Mouse (Mus musculus) spleen, adult 2 months (tissue): ENCODE results near the gene Pnrc2. TPM values are rescaled to one million over a fixed set of nuclear protein-coding genes. Genes with fewer than 3 reads are reported as not detected.

Source experiments
- DNase-seq, 2 experiments: peaks; one replicate each; pipeline versions ENCODE4 v3.0.0 to v3.0.0-alpha.2; 2012 to 2021; ENCODE audit warnings: low spot score in 2 of 2, low read depth in 1 of 2
- H3K27ac ChIP-seq: fragments of 200-500 bp; 2 replicates; pipeline ENCODE4 v1.5.1; 2012; ENCODE audit warnings: low read length, inconsistent platforms; ENCODE audit not compliant: insufficient read depth
- H3K27me3 ChIP-seq: fragments of 200-500 bp; 2 replicates; pipeline ENCODE4 v1.6.1; 2012; ENCODE audit warnings: mild to moderate bottlenecking, moderate library complexity, low read length, inconsistent platforms; ENCODE audit not compliant: control insufficient read depth, insufficient read depth
- H3K36me3 ChIP-seq: fragments of 200-500 bp; 2 replicates; pipeline ENCODE4 v1.6.1; 2012; ENCODE audit warnings: mild to moderate bottlenecking, low read length, inconsistent platforms; ENCODE audit not compliant: control insufficient read depth, insufficient read depth
- H3K4me1 ChIP-seq: fragments of 200-500 bp; 2 replicates; pipeline ENCODE4 v1.6.1; 2011; ENCODE audit warnings: inconsistent platforms; ENCODE audit not compliant: control insufficient read depth, insufficient read depth, insufficient read length
- H3K4me3 ChIP-seq: fragments of 200-500 bp; 2 replicates; pipeline ENCODE4 v1.5.1; 2011; ENCODE audit warnings: mild to moderate bottlenecking, inconsistent platforms; ENCODE audit not compliant: insufficient read depth, insufficient read length; ENCODE audit errors: extremely low read depth
- CTCF ChIP-seq: fragments of 200-500 bp; IDR thresholded peaks from 2 replicates; pipeline ENCODE4 v1.5.1; 2011; ENCODE audit warnings: mild to moderate bottlenecking, inconsistent platforms; ENCODE audit not compliant: insufficient read depth, insufficient read length, insufficient replicate concordance; ENCODE audit errors: extremely low read depth
- POLR2A ChIP-seq: fragments of 200-500 bp; IDR thresholded peaks from 2 replicates; pipeline ENCODE4 v1.6.1; 2011; ENCODE audit warnings: low read depth, low read length, inconsistent platforms
- WGBS: fragments of 180-500 bp; shearing (Covaris S2); methylation state at CpG from one replicate; pipeline ENCODE4 v1.1.7; 2018; 5-methylcytosine and 5-hydroxymethylcytosine counted together
- polyA plus RNA-seq: library from polyadenylated mRNA; depleted of rRNA; stranded (reverse); fragments of >200 nt; gene quantifications from 2 replicates; pipeline ENCODE4 v1.2.3, GENCODE M21; 2012

Gene Pnrc2
- polyA plus RNA-seq, 1 experiment: 12.2 TPM

- Histone ChIP-seq H3K4me1 (no peaks in the 10 kb centered on the region), H3K27me3 (no peaks in the 10 kb centered on the region), H3K36me3 (no peaks in the 10 kb centered on the region), H3K27ac (no peak overlapping the region), H3K4me3 (no peak overlapping the region)
- DNase-seq: no peak
- no peak for TF ChIP-seq POLR2A
- no peak for TF ChIP-seq CTCF
- 93% methylated on average over 21 of the region's 21 CpGs for WGBS
Observed at GRCm38 (mm10) chr4:135839293-135840011, 34.2 kb downstream of the Pnrc2 start.

- H3K27ac ChIP-seq: no peak overlapping the region
Observed at GRCm38 (mm10) chr4:135838925-135839292, 34.7 kb downstream of the Pnrc2 start.

GRCm38 (mm10) chr4:135834124-135834717 is 39.4 kb downstream of the Pnrc2 start:
- Histone ChIP-seq H3K27me3 (no peaks in the 10 kb centered on the region), H3K4me1 (no peaks in the 10 kb centered on the region), H3K27ac (no peak overlapping the region), H3K4me3 (no peak overlapping the region), H3K36me3 (no peaks in the 10 kb centered on the region)
- DNase-seq: no peak
- 93% methylated on average over 8 of the region's 8 CpGs for WGBS
- TF ChIP-seq POLR2A (no peak), CTCF (no peak)

More at GRCm38 (mm10) chr4:135838925-135839292, 34.7 kb downstream of the Pnrc2 start:
- no peak for DNase-seq
- Histone ChIP-seq H3K27me3 (no peaks in the 10 kb centered on the region), H3K36me3 (no peaks in the 10 kb centered on the region), H3K4me3 (no peak overlapping the region), H3K4me1 (no peaks in the 10 kb centered on the region)
- 83% methylated on average over 3 of the region's 3 CpGs for WGBS
- TF ChIP-seq POLR2A (no peak), CTCF (no peak)

DNA sequence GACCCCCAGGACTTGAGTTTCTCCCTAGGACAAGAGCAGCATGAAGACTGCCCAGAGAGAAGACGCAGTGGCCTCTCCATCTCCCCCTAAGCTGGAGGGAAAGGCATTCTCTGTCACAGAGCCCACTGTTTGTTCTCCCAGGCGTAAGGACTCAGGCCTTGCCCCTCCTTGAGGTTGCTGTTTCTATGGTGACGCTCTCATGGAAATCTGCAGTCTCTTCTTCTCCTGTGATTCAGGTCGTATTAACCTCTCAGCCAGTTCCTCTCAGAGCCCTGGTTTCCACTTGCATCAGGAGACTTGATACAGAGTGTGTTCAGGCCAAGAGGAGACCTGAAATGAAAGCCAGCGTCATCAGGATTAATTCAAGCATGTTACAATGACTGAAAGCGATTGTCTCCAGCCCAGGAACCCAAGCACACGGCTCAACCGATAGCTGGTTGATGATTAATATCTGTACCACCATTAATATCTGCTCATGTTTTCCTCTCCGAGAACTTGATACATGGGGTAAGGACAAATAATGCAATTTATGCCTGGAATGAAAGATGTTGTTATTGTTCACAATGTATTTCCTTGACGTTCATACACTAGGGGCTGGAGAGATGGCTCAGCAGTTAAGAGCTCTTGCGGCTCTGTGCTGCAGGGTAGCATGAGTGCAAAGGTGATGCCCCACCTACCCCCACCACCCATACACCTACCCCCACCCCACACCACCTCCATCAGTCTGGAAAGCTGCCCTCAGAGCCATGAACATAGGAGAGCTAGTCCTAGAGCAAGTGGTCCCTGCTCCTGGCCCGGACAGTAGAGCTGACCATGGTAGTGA is 40.1 kb downstream of the Pnrc2 start:
- DNase-seq: no peak
- no peaks in the 10 kb centered on the region for H3K27me3 ChIP-seq
- no peak overlapping the region for H3K27ac ChIP-seq
- no peak for TF ChIP-seq POLR2A
- TF ChIP-seq CTCF: no peak
- no peak overlapping the region for H3K4me3 ChIP-seq
- 85% methylated on average over 12 of the region's 12 CpGs for WGBS
- no peaks in the 10 kb centered on the region for H3K4me1 ChIP-seq
- no peaks in the 10 kb centered on the region for H3K36me3 ChIP-seq

DNA sequence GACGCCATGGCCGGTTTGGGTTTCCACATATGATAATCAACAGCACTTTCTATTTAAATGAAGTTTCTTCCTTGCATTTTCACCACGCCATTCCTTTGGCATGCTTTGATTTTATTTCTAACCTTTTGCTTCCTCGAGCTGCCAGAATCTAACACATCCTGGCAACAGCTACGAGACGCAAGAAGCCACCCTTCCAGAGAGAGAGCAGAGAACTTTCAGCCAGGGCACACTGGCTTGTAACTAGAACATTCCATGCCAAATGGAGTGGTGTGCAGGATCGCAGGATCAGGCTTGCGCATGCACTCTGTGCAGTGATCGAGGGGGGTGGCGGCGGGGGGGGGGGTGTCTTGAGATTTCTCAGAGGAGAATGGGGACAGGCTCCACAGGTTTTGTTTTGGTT is 41.6 kb downstream of the Pnrc2 start:
- Histone ChIP-seq H3K27ac (no peak overlapping the region), H3K27me3 (no peaks in the 10 kb centered on the region), H3K36me3 (no peaks in the 10 kb centered on the region), H3K4me3 (no peak overlapping the region), H3K4me1 (no peaks in the 10 kb centered on the region)
- DNase-seq: no peak
- TF ChIP-seq CTCF (no peak), POLR2A (no peak)
- WGBS: 92% methylated on average over 11 of the region's 11 CpGs

DNA sequence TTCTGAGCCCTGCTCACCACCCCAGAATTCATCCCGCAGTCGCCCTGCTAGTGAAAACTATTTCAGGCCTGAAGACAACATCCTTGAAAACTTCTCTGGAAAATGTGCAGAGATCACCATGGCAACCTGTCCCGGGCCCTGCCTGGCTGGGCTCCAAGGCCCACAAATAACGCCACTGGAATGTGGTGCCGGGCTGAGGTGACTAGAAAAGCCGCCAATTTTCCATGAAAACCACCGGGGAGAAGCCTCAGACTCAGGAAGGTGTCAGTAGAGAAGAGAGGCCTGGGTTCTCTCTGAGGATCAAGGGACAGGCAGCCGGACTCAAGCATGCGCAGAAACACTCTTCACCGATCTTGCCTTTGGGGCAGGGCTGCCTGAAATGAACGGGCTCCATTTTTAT is 45.2 kb downstream of the Pnrc2 start:
- Histone ChIP-seq H3K4me3 (no peak overlapping the region), H3K4me1 (no peaks in the 10 kb centered on the region), H3K36me3 (no peaks in the 10 kb centered on the region), H3K27ac (0 out of 2 replicates have a peak overlapping the region, but pooled peaks have one; percentile 8), H3K27me3 (no peaks in the 10 kb centered on the region)
- WGBS: 79% methylated on average over 11 of the region's 11 CpGs
- no peak for TF ChIP-seq CTCF
- no peak for TF ChIP-seq POLR2A
- no peak for DNase-seq
